Mouse (Mus musculus) embryonic facial prominence, embryonic 14.5 days (tissue): ENCODE data around the gene Wdr90. TPM values are rescaled to one million over a fixed set of nuclear protein-coding genes. Genes with fewer than 3 reads are reported as not detected.

Experiments used
- ATAC-seq: fragments of 200-750 bp; cut with Nextera tagmentation; 2 replicates; pipeline ENCODE4 v1.8.0; 2017; ENCODE audit warnings: low read depth, moderate number of reproducible peaks, moderate TSS enrichment
- DNase-seq: peaks from one replicate; pipeline ENCODE4 v3.0.0-alpha.2; 2015; ENCODE audit warnings: low spot score
- H3K27ac ChIP-seq: fragments of 300-500 bp; sonication (generic); replicated peaks from 2 replicates; pipeline ENCODE4 v1.5.1; 2014; ENCODE audit warnings: low read depth, mild to moderate bottlenecking, low read length, moderate library complexity
- H3K27me3 ChIP-seq: fragments of 300-500 bp; sonication (generic); replicated peaks from 2 replicates; pipeline ENCODE4 v1.6.1; 2014; ENCODE audit warnings: low read length; ENCODE audit not compliant: control insufficient read depth, insufficient read depth
- H3K36me3 ChIP-seq: fragments of 300-500 bp; sonication (generic); 2 replicates; pipeline ENCODE4 v1.6.1; 2014; ENCODE audit warnings: low read length, mixed read lengths; ENCODE audit not compliant: control insufficient read depth, insufficient read depth
- H3K4me1 ChIP-seq: fragments of 300-500 bp; sonication (generic); 2 replicates; pipeline ENCODE4 v1.6.1; 2014; ENCODE audit warnings: antibody characterized with exemption, low read length; ENCODE audit not compliant: control insufficient read depth, insufficient read depth
- H3K4me2 ChIP-seq: fragments of 300-500 bp; sonication (generic); 2 replicates; pipeline ENCODE4 v1.6.1; 2014; ENCODE audit warnings: low read depth, mild to moderate bottlenecking, low read length, moderate library complexity, mixed read lengths
- H3K4me3 ChIP-seq: fragments of 300-500 bp; sonication (generic); 2 replicates; pipeline ENCODE4 v1.5.1; 2014; ENCODE audit warnings: low read depth, mild to moderate bottlenecking, low read length
- H3K9ac ChIP-seq: fragments of 300-500 bp; sonication (generic); 2 replicates; pipeline ENCODE4 v1.6.1; 2014; ENCODE audit warnings: low read depth, mild to moderate bottlenecking, low read length, moderate library complexity, mixed read lengths
- H3K9me3 ChIP-seq: fragments of 300-500 bp; sonication (generic); 2 replicates; pipeline ENCODE4 v1.6.1; 2016; ENCODE audit warnings: low read length; ENCODE audit not compliant: control insufficient read depth
- WGBS: fragments of 180-500 bp; shearing (Covaris S2); extraction: QIAGEN DNeasy Blood & Tissue Kit; methylation state at CpG from one replicate; pipeline ENCODE4 v1.1.7; 2014; 5-methylcytosine and 5-hydroxymethylcytosine counted together
- polyA plus RNA-seq: library from polyadenylated mRNA; unstranded; fragments of >200 nt; fragmentation: Nextera tagmentation; extraction: Ambion mirVana; gene quantifications from 2 replicates; pipeline ENCODE4 v1.2.1, GENCODE M21; 2014

Wdr90 gene
- polyA plus RNA-seq, 1 experiment from 2014 or later, result 17.6 TPM

- H3K4me3 ChIP-seq, result no peak overlapping the region
- ATAC-seq, result no peak
- H3K27ac ChIP-seq, result no peak overlapping the region
- H3K9me3 ChIP-seq, result no peaks in the 10 kb centered on the region
- no peak overlapping the region for H3K9ac ChIP-seq
- peaks cover 47% of the 10 kb centered on the region for H3K36me3 ChIP-seq
- WGBS, result 71% methylated on average over 8 of the region's 8 CpGs
- H3K27me3 ChIP-seq, result no peaks in the 10 kb centered on the region
- no peak for DNase-seq
- no peak overlapping the region for H3K4me2 ChIP-seq
- H3K4me1 ChIP-seq, result peaks cover 7% of the 10 kb centered on the region; the same call in 1 of the 2 replicates
These were observed 18.4 kb upstream of the Wdr90 start for GRCm38 (mm10) chr17:25879750-25880149.

GRCm38 (mm10) chr17:25879261-25879660 lies 18.0 kb upstream of the Wdr90 start:
- peaks cover 43% of the 10 kb centered on the region for H3K36me3 ChIP-seq
- no peaks in the 10 kb centered on the region for H3K27me3 ChIP-seq
- DNase-seq, result no peak
- H3K27ac ChIP-seq, result no peak overlapping the region
- peaks cover 7% of the 10 kb centered on the region; the same call in 1 of the 2 replicates for H3K4me1 ChIP-seq
- no peaks in the 10 kb centered on the region for H3K9me3 ChIP-seq
- H3K9ac ChIP-seq, result no peak overlapping the region
- H3K4me3 ChIP-seq, result no peak overlapping the region
- WGBS, result 46% methylated on average over 4 of the region's 4 CpGs
- ATAC-seq, result no peak
- no peak overlapping the region for H3K4me2 ChIP-seq

GRCm38 (mm10) chr17:25878611-25879180 lies 17.4 kb upstream of the Wdr90 start:
- Histone ChIP-seq H3K36me3 (peaks cover 37% of the 10 kb centered on the region), H3K27me3 (no peaks in the 10 kb centered on the region), H3K4me3 (no peak overlapping the region), H3K4me2 (no peak overlapping the region), H3K4me1 (peaks cover 7% of the 10 kb centered on the region; the same call in 1 of the 2 replicates), H3K27ac (no peak overlapping the region), H3K9ac (no peak overlapping the region), H3K9me3 (no peaks in the 10 kb centered on the region)
- DNase-seq, result no peak
- ATAC-seq, result no peak
- 86% methylated on average over 19 of the region's 19 CpGs for WGBS

- Histone ChIP-seq H3K4me1 (peaks cover 7% of the 10 kb centered on the region; the same call in 1 of the 2 replicates), H3K4me2 (no peak overlapping the region), H3K27me3 (no peaks in the 10 kb centered on the region), H3K9ac (no peak overlapping the region), H3K36me3 (peaks cover 30% of the 10 kb centered on the region), H3K9me3 (no peaks in the 10 kb centered on the region), H3K27ac (no peak overlapping the region), H3K4me3 (no peak overlapping the region)
- 91% methylated on average over 30 of the region's 32 CpGs for whole genome bisulfite sequencing
- DNase-seq (no peak), ATAC-seq (no peak)
These were observed 16.7 kb upstream of the Wdr90 start for GRCm38 (mm10) chr17:25877741-25878610.

- no peaks in the 10 kb centered on the region for H3K9me3 ChIP-seq
- no peaks in the 10 kb centered on the region for H3K27me3 ChIP-seq
- peaks cover 7% of the 10 kb centered on the region; the same call in 1 of the 2 replicates for H3K4me1 ChIP-seq
- ATAC-seq (no peak), DNase-seq (no peak)
- H3K27ac ChIP-seq, result no peak overlapping the region
- no peak overlapping the region for H3K4me3 ChIP-seq
- 98% methylated on average over 3 of the region's 3 CpGs for WGBS
- H3K9ac ChIP-seq, result no peak overlapping the region
- H3K4me2 ChIP-seq, result no peak overlapping the region
- H3K36me3 ChIP-seq, result peaks cover 20% of the 10 kb centered on the region
These were observed 15.7 kb upstream of the Wdr90 start for GRCm38 (mm10) chr17:25877025-25877424.

GRCm38 (mm10) chr17:25876347-25876915 lies 15.1 kb upstream of the Wdr90 start:
- H3K4me1 ChIP-seq, result peaks cover 7% of the 10 kb centered on the region; the same call in 1 of the 2 replicates
- H3K27ac ChIP-seq, result no peak overlapping the region
- H3K9me3 ChIP-seq, result no peaks in the 10 kb centered on the region
- ATAC-seq (no peak), DNase-seq (no peak)
- H3K27me3 ChIP-seq, result no peaks in the 10 kb centered on the region
- H3K4me3 ChIP-seq, result peak overlapping the region; percentile 79
- peak overlapping the region; percentile 78 for H3K9ac ChIP-seq
- H3K4me2 ChIP-seq, result peak overlapping the region; percentile 85
- WGBS, result 56% methylated on average over 10 of the region's 10 CpGs
- peaks cover 15% of the 10 kb centered on the region for H3K36me3 ChIP-seq

GRCm38 (mm10) chr17:25875171-25876136 lies 14.2 kb upstream of the Wdr90 start:
- DNase-seq, result peak; percentile 96
- Histone ChIP-seq H3K9ac (peak overlapping the region; percentile 78), H3K36me3 (peaks cover 15% of the 10 kb centered on the region), H3K27me3 (no peaks in the 10 kb centered on the region), H3K9me3 (no peaks in the 10 kb centered on the region), H3K4me3 (peak overlapping the region; percentile 79), H3K4me2 (peak overlapping the region; percentile 85), H3K27ac (peak overlapping the region; percentile 94), H3K4me1 (peaks cover 7% of the 10 kb centered on the region; the same call in 1 of the 2 replicates)
- 1% methylated on average over 44 of the region's 59 CpGs for WGBS
- ATAC-seq, result peak; percentile 96

GRCm38 (mm10) chr17:25874721-25875170 lies 13.4 kb upstream of the Wdr90 start, which contains the start of gene Mettl26:
Gene Mettl26, plus strand, starts transcription at chr17:25875074.
- Histone ChIP-seq H3K4me3 (peak within 1 kb of the TSS; percentile 79), H3K36me3 (peaks cover 15% of the 10 kb centered on the region), H3K4me1 (peaks cover 7% of the 10 kb centered on the region; the same call in 1 of the 2 replicates), H3K27me3 (no peaks in the 10 kb centered on the region), H3K9ac (peak within 1 kb of the TSS; percentile 78), H3K9me3 (no peaks in the 10 kb centered on the region), H3K27ac (peak within 1 kb of the TSS; percentile 94), H3K4me2 (peak within 1 kb of the TSS; percentile 85)
- 1% methylated on average over 25 of the region's 25 CpGs for WGBS
- DNase-seq (peak; percentile 94), ATAC-seq (peak; percentile 80)
